Mouse (Mus musculus) neural tube, embryonic 15.5 days (tissue): ENCODE data around the gene Pacsin2. TPM values are rescaled to one million over a fixed set of nuclear protein-coding genes. Genes with fewer than 3 reads are reported as not detected.
"Not testable (repeated sequence)": the region's sequence is repeated elsewhere in the genome, so short reads cannot be mapped to it uniquely, and the experiment has no call there.

Experiments used
- ATAC-seq: fragments of 200-750 bp; cut with Nextera tagmentation; 2 replicates; pipeline ENCODE4 v1.8.0; 2017; ENCODE audit warnings: mild to moderate bottlenecking, moderate TSS enrichment, moderate library complexity; ENCODE audit not compliant: low FRiP score
- H3K27ac ChIP-seq: fragments of 300-500 bp; sonication (generic); replicated peaks from 2 replicates; pipeline ENCODE4 v1.5.1; 2015; ENCODE audit warnings: mild to moderate bottlenecking, inconsistent platforms
- H3K27me3 ChIP-seq: fragments of 300-500 bp; sonication (generic); replicated peaks from 2 replicates; pipeline ENCODE4 v1.6.1; 2015; ENCODE audit warnings: inconsistent platforms
- H3K36me3 ChIP-seq: fragments of 300-500 bp; sonication (generic); 2 replicates; pipeline ENCODE4 v1.6.1; 2015; ENCODE audit warnings: inconsistent platforms
- H3K4me1 ChIP-seq: fragments of 300-500 bp; sonication (generic); 2 replicates; pipeline ENCODE4 v1.6.1; 2015; ENCODE audit warnings: inconsistent platforms
- H3K4me2 ChIP-seq: fragments of 300-500 bp; sonication (generic); 2 replicates; pipeline ENCODE4 v1.6.1; 2015; ENCODE audit warnings: inconsistent platforms, mild to moderate bottlenecking, moderate library complexity
- H3K4me3 ChIP-seq: fragments of 300-500 bp; sonication (generic); replicated peaks from 2 replicates; pipeline ENCODE4 v1.5.1; 2015; ENCODE audit warnings: mild to moderate bottlenecking, inconsistent platforms
- H3K9ac ChIP-seq: fragments of 300-500 bp; sonication (generic); replicated peaks from 2 replicates; pipeline ENCODE4 v1.6.1; 2015; ENCODE audit warnings: mild to moderate bottlenecking, inconsistent platforms
- H3K9me3 ChIP-seq: fragments of 300-500 bp; sonication (generic); replicated peaks from 2 replicates; pipeline ENCODE4 v1.6.1; 2016; ENCODE audit warnings: inconsistent platforms
- WGBS: fragments of 180-500 bp; shearing (Covaris S2); methylation state at CpG from one replicate; pipeline ENCODE4 v1.1.7; 2015; ENCODE audit warnings: mixed read lengths; 5-methylcytosine and 5-hydroxymethylcytosine counted together
- polyA plus RNA-seq: library from polyadenylated mRNA; unstranded; fragments of >200 nt; fragmentation: Nextera tagmentation; extraction: Ambion mirVana; gene quantifications from 2 replicates; pipeline ENCODE4 v1.2.1, GENCODE M21; 2015

Gene Pacsin2
- polyA plus RNA-seq, 1 experiment from 2014 or later, result 25.2 TPM

DNA sequence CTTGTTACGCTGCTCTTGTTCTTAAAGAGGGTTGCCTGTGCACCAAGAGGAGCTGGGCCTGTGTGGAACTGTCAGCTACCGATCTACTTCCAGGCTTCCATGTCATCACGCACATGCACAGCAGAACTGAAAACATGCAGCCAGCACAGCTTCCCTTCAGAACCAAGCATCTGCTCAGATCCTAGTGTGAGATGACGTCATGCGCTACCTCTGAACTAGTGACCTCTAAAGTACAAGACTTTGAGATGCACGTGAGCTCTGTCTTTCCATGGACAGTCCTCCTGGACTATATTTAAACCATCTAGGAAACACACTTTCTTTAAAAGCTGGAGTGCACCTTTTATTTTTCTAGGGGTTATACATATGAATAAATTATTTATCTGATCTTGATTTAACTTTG lies 49.0 kb downstream of the Pacsin2 start:
- 82% methylated on average over 6 of the region's 6 CpGs for WGBS
- Histone ChIP-seq H3K36me3 (no peaks in the 10 kb centered on the region), H3K9me3 (no peaks in the 10 kb centered on the region), H3K4me2 (no peak overlapping the region), H3K4me1 (0 out of 2 replicates have a peak, but pooled peaks cover 5% of the 10 kb centered on the region), H3K4me3 (no peak overlapping the region), H3K27ac (no peak overlapping the region), H3K9ac (no peak overlapping the region), H3K27me3 (no peaks in the 10 kb centered on the region)
- no peak for ATAC-seq

DNA sequence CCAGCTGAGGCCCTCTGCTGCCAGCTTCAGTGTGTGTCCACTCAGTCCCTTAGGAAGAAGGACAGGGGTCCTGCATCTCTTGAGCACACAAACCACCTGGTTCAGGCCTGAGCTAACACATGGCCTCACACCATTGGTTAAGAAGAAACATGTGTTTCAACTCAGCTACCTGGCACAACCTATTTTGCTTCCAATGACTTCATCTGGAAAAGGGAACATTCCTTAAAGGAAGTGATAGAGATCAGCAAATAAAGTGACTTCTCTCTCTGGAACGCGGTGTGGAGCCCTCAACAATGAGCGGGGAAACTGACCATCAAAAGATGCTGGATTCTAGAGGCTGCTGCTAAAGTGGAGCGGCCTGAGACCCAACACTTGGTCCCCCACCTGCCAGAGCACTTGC lies 52.8 kb downstream of the Pacsin2 start:
- no peak overlapping the region for H3K4me2 ChIP-seq
- H3K27me3 ChIP-seq, result no peaks in the 10 kb centered on the region
- no peak for ATAC-seq
- H3K4me1 ChIP-seq, result no peaks in the 10 kb centered on the region
- no peak overlapping the region for H3K4me3 ChIP-seq
- no peaks in the 10 kb centered on the region for H3K36me3 ChIP-seq
- no peak overlapping the region for H3K9ac ChIP-seq
- H3K27ac ChIP-seq, result no peak overlapping the region
- H3K9me3 ChIP-seq, result no peaks in the 10 kb centered on the region
- WGBS, result 92% methylated on average over 4 of the region's 4 CpGs

DNA sequence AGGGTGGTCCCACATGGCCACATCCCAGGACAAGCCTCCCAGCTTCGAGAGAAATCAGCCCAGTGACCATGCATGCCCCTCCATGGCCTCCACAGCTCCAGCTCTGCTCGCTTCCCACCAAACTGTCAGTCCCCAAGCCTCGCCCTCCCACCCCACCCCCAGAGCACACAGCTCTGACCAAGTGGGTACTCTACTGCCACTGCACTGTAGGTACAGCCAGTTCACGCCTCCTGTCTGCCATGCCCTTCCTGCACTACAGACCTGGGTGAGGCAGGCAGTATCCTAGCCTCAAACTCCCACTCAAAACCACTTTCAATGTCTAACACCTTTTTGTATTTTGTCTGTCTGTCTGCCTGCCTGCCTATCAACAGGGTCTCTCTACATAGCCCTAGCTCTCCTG lies 53.7 kb downstream of the Pacsin2 start:
- 93% methylated on average over 4 of the region's 4 CpGs for WGBS
- Histone ChIP-seq H3K27me3 (no peaks in the 10 kb centered on the region), H3K9ac (no peak overlapping the region), H3K4me3 (no peak overlapping the region), H3K9me3 (no peaks in the 10 kb centered on the region), H3K27ac (no peak overlapping the region), H3K4me1 (no peaks in the 10 kb centered on the region), H3K36me3 (no peaks in the 10 kb centered on the region), H3K4me2 (no peak overlapping the region)
- ATAC-seq, result no peak

DNA sequence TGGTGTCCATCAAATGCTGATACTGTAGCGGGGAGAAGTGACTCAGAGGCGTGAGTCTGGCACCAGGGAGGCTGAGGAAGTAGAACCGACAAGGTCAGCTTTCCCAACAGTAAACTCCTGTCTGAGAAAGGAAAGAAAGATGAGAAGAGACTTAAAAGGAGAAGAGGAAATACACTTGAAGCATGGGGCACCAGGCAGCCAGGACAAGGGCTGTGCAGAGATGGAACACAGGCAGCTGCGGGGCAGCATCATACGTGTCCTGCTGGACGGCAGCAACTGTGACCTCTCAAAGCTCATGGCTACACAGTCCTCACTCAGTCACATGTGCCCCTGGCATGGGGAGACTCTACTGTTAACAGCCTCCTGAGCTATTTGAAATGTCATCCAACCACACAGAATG lies 54.1 kb downstream of the Pacsin2 start:
- Histone ChIP-seq H3K27ac (no peak overlapping the region), H3K4me1 (no peaks in the 10 kb centered on the region), H3K9ac (no peak overlapping the region), H3K4me3 (no peak overlapping the region), H3K27me3 (no peaks in the 10 kb centered on the region), H3K36me3 (no peaks in the 10 kb centered on the region), H3K9me3 (no peaks in the 10 kb centered on the region), H3K4me2 (no peak overlapping the region)
- ATAC-seq, result no peak
- WGBS, result 91% methylated on average over 6 of the region's 6 CpGs

DNA sequence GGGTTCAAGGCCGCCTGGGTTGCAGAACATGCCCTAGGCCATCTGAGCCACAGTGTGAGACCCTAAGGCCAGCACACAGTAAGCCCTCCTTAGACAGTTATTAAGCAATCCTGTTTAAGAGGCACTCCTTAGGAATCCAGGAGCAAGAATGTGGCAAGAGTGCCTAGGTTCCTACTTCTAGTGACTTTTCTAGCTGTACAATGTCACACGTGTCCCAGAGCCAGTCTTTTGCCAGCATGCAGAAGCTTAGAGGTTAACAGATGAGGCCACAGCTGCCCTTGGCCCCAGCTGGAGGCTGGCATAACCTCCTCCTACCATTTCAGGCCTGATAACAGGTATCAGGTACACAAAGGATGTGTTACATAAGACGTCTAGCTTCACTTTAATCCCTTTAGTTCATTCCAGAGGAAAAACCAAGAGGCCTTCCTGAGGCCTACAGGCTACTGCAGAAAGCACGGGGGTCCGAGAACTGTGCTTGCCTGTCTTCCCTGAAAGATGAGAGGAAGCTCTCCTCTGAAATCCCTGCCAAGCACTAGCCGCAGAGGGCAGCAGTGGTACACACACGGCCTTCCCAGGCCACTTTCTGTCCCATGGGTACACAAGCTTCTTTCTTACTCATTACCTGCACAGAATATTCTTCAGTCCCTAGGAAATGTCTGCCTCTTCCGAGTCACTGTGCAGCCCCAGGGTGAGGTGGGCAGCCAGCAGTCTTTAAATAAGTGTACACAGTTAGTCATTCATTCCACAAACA lies 55.5 kb downstream of the Pacsin2 start:
- no peak overlapping the region for H3K27ac ChIP-seq
- no peaks in the 10 kb centered on the region for H3K4me1 ChIP-seq
- ATAC-seq, result no peak
- no peak overlapping the region for H3K4me2 ChIP-seq
- WGBS, result 79% methylated on average over 8 of the region's 8 CpGs
- no peak overlapping the region for H3K4me3 ChIP-seq
- H3K27me3 ChIP-seq, result no peaks in the 10 kb centered on the region
- H3K9ac ChIP-seq, result no peak overlapping the region
- H3K9me3 ChIP-seq, result no peaks in the 10 kb centered on the region
- H3K36me3 ChIP-seq, result no peaks in the 10 kb centered on the region

DNA sequence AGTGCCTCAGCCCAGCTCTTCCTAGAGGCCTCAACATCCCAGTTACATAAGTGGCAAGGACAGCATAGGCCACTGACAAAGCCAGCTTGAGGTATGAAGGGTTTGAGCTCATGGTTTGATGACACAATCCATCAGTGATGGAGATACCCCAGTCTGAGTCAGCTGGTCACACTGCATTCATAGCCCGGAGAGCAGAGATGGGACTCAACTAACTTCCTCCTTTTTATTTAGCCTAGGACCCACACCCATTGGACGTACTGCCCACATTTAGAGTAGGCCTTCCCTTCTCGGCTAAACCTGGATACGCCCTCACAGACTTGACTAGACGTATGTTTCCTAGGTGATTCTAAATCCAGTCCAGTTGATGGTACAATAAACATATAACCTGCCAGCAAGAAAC lies 56.2 kb downstream of the Pacsin2 start:
- no peak overlapping the region for H3K4me3 ChIP-seq
- H3K36me3 ChIP-seq, result no peaks in the 10 kb centered on the region
- no peak overlapping the region for H3K9ac ChIP-seq
- H3K9me3 ChIP-seq, result no peaks in the 10 kb centered on the region
- WGBS, result 87% methylated on average over 5 of the region's 5 CpGs
- H3K27me3 ChIP-seq, result no peaks in the 10 kb centered on the region
- H3K4me1 ChIP-seq, result no peaks in the 10 kb centered on the region
- H3K27ac ChIP-seq, result no peak overlapping the region
- no peak for ATAC-seq
- H3K4me2 ChIP-seq, result no peak overlapping the region

- Histone ChIP-seq H3K27me3 (no peaks in the 10 kb centered on the region), H3K27ac (no peak overlapping the region), H3K9ac (no peak overlapping the region), H3K4me3 (no peak overlapping the region), H3K4me1 (no peaks in the 10 kb centered on the region), H3K4me2 (no peak overlapping the region), H3K9me3 (no peaks in the 10 kb centered on the region), H3K36me3 (no peaks in the 10 kb centered on the region)
- WGBS, result 87% methylated on average over 5 of the region's 5 CpGs
- ATAC-seq, result no peak
These were observed 56.9 kb downstream of the Pacsin2 start for GRCm38 (mm10) chr15:83407502-83407901.

GRCm38 (mm10) chr15:83405866-83406265 lies 58.5 kb downstream of the Pacsin2 start:
- not testable (repeated sequence) for H3K27me3 ChIP-seq, ATAC-seq, H3K9ac ChIP-seq, H3K4me2 ChIP-seq, H3K36me3 ChIP-seq, H3K9me3 ChIP-seq, H3K4me3 ChIP-seq, H3K4me1 ChIP-seq, H3K27ac ChIP-seq
- WGBS, result 89% methylated on average over 18 of the region's 40 CpGs

DNA sequence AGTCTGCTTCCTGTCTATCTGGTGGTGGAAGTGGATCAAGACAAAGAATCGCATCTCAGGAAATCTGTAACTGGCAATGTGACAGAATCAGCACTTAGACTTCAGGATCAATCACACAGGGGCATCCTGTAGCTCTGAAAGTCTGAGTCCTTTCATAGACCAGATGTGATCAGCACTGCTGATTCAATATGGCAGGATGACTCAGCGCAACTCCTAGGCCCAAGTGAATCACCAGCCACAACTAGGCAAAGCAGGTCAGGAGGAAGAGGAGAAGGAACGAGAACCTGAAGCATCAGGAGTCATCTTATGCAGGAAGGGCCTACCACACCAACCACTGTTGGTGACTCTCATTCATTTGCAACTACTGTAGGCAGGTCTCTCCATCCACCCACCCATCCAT lies 60.4 kb downstream of the Pacsin2 start:
- H3K4me1 ChIP-seq, result no peaks in the 10 kb centered on the region
- ATAC-seq, result no peak
- no peak overlapping the region for H3K27ac ChIP-seq
- no peak overlapping the region for H3K9ac ChIP-seq
- H3K36me3 ChIP-seq, result no peaks in the 10 kb centered on the region
- H3K27me3 ChIP-seq, result no peaks in the 10 kb centered on the region
- no peak overlapping the region for H3K4me3 ChIP-seq
- WGBS, result 90% methylated on average over 3 of the region's 3 CpGs
- no peaks in the 10 kb centered on the region for H3K9me3 ChIP-seq
- H3K4me2 ChIP-seq, result no peak overlapping the region

GRCm38 (mm10) chr15:83403016-83403415 lies 61.4 kb downstream of the Pacsin2 start:
- H3K27me3 ChIP-seq, result no peaks in the 10 kb centered on the region
- no peak overlapping the region for H3K9ac ChIP-seq
- peaks cover 7% of the 10 kb centered on the region; the same call in 1 of the 2 replicates for H3K4me1 ChIP-seq
- no peaks in the 10 kb centered on the region for H3K36me3 ChIP-seq
- H3K4me2 ChIP-seq, result no peak overlapping the region
- no peak for ATAC-seq
- H3K9me3 ChIP-seq, result no peaks in the 10 kb centered on the region
- no peak overlapping the region for H3K27ac ChIP-seq
- no peak overlapping the region for H3K4me3 ChIP-seq
- WGBS, result 47% methylated on average over 5 of the region's 5 CpGs

GRCm38 (mm10) chr15:83392722-83393121 lies 71.7 kb downstream of the Pacsin2 start:
- Histone ChIP-seq H3K4me1 (no peaks in the 10 kb centered on the region), H3K27ac (no peak overlapping the region), H3K9me3 (no peaks in the 10 kb centered on the region), H3K4me2 (no peak overlapping the region), H3K4me3 (no peak overlapping the region), H3K27me3 (no peaks in the 10 kb centered on the region), H3K36me3 (no peaks in the 10 kb centered on the region), H3K9ac (no peak overlapping the region)
- no peak for ATAC-seq
- 76% methylated on average over 2 of the region's 2 CpGs for WGBS

DNA sequence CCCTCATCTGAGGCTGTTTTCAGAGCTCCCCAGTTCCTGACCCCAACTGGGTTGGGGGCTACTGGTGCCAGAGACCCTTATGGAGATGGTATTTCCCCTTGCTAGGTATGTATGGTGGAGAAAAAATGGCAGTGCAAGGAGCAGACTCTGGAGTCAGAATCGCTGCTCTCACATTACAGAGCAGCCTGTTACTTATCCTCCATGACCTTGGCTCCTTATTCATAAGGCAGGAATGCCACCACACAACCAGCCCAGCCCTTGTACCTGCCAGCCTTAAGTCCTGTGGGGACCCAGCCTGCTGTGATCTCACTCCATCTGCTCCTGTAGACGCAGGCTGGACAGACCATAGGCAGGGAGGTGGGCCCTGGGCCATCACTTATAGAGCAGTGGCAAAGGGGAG lies 76.5 kb downstream of the Pacsin2 start:
- Histone ChIP-seq H3K9ac (no peak overlapping the region), H3K27me3 (no peaks in the 10 kb centered on the region), H3K27ac (no peak overlapping the region), H3K36me3 (0 out of 2 replicates have a peak, but pooled peaks cover 4% of the 10 kb centered on the region), H3K4me1 (no peaks in the 10 kb centered on the region), H3K9me3 (no peaks in the 10 kb centered on the region), H3K4me2 (no peak overlapping the region), H3K4me3 (no peak overlapping the region)
- WGBS, result 92% methylated on average over 2 of the region's 2 CpGs
- no peak for ATAC-seq
